23 mouse cellular contexts compared by ENCODE assay signal in genomic region chr11:79833817-79834216, GRCm38 (mm10).
DNase-seq lines count a peak whose midpoint lies in the region; ATAC-seq lines count a peak whose summit lies in the region.
"Had no signal": no experiment of that assay in that cellular context is flagged by ENCODE, and none has a peak within 500 bp of the region (broad histone marks: within the 10 kb centered on the region; RNA-seq: fewer than 3 reads in every experiment).

No protein-coding gene starts in this region.

- DNase-seq in hindbrain, embryonic 11.5 days (ENCODE audit: low spot score): peak; percentile 7
- DNase-seq in hindbrain, embryonic 14.5 days (ENCODE audit: low spot score): no peak
- DNase-seq in thymus, postnatal 4 days: peak; percentile 13
- no peak for DNase-seq in thymus, postnatal 25 days
- peak; percentile 35 for DNase-seq in embryo, embryonic 11 days
- DNase-seq in layer of hippocampus, postnatal 14 days (ENCODE audit: low spot score in 2 of 2): no peak
- DNase-seq: adrenal gland, adult 2 months; B cell, adult 2 months; cerebellum, adult 11 months; cerebellum, adult 9-11 months; heart, postnatal 4 days; kidney, adult 18-20 months had no signal

- H3K4me3 ChIP-seq in hindbrain, embryonic 11.5 days (ENCODE audit: low read depth, low read length): no peak overlapping the region
- H3K4me3 ChIP-seq in hindbrain, embryonic 14.5 days (replicated peaks; ENCODE audit: low read length): no peak overlapping the region
- H3K4me3 ChIP-seq: embryonic facial prominence, embryonic 13.5 days; erythroblast, embryonic 14.5 days; forebrain, embryonic 13.5 days; heart, embryonic 10.5 days; myocyte had no signal

- no peaks in the 10 kb centered on the region for H3K4me1 ChIP-seq in hindbrain, embryonic 11.5 days (replicated peaks; ENCODE audit: control insufficient read depth, insufficient read depth, low read length)
- H3K4me1 ChIP-seq in hindbrain, embryonic 14.5 days (replicated peaks; ENCODE audit: control insufficient read depth, insufficient read depth, low read length): no peaks in the 10 kb centered on the region
- H3K4me1 ChIP-seq: forebrain, embryonic 13.5 days had no signal

- H3K9ac ChIP-seq in hindbrain, embryonic 11.5 days (ENCODE audit: low read depth, low read length): no peak overlapping the region
- no peak overlapping the region for H3K9ac ChIP-seq in hindbrain, embryonic 14.5 days
- H3K9ac ChIP-seq: embryonic facial prominence, embryonic 13.5 days; forebrain, embryonic 13.5 days had no signal

- no peak for ATAC-seq in hindbrain, embryonic 11.5 days (ENCODE audit: low FRiP score)
- no peak for ATAC-seq in hindbrain, embryonic 14.5 days (ENCODE audit: low FRiP score)
- no peak for ATAC-seq in megakaryocyte, adult 5-6 weeks (ENCODE audit: poor library complexity, severe bottlenecking)
- ATAC-seq: forebrain, embryonic 13.5 days; lung, postnatal 0 days; midbrain, embryonic 16.5 days had no signal

- 36% methylated on average over 2 of the region's 2 CpGs for WGBS in hindbrain, embryonic 11.5 days
- WGBS in hindbrain, embryonic 14.5 days: 27% methylated on average over 2 of the region's 2 CpGs

- no peaks in the 10 kb centered on the region for H3K36me3 ChIP-seq in hindbrain, embryonic 11.5 days (ENCODE audit: control insufficient read depth, insufficient read depth, low read length)
- no peaks in the 10 kb centered on the region for H3K36me3 ChIP-seq in hindbrain, embryonic 14.5 days (replicated peaks; ENCODE audit: control insufficient read depth, insufficient read depth)
- H3K36me3 ChIP-seq: embryonic facial prominence, embryonic 13.5 days; heart, embryonic 10.5 days had no signal

- no peak overlapping the region for H3K27ac ChIP-seq in hindbrain, embryonic 11.5 days (ENCODE audit: low read depth, low read length)
- H3K27ac ChIP-seq in hindbrain, embryonic 14.5 days: no peak overlapping the region
- H3K27ac ChIP-seq: embryonic facial prominence, embryonic 13.5 days; forebrain, embryonic 13.5 days; heart, embryonic 10.5 days; kidney, postnatal 0 days; macrophage; stomach, postnatal 0 days had no signal

- H3K9me3 ChIP-seq in hindbrain, embryonic 11.5 days (ENCODE audit: control insufficient read depth, low read length): no peaks in the 10 kb centered on the region
- no peaks in the 10 kb centered on the region for H3K9me3 ChIP-seq in hindbrain, embryonic 14.5 days (ENCODE audit: control insufficient read depth, low read length)
- H3K9me3 ChIP-seq: embryonic facial prominence, embryonic 13.5 days; forebrain, embryonic 13.5 days; heart, embryonic 10.5 days had no signal

- no peak overlapping the region for H3K4me2 ChIP-seq in hindbrain, embryonic 11.5 days (replicated peaks; ENCODE audit: low read depth, low read length)
- H3K4me2 ChIP-seq in hindbrain, embryonic 14.5 days (replicated peaks): no peak overlapping the region
- H3K4me2 ChIP-seq: embryonic facial prominence, embryonic 13.5 days; forebrain, embryonic 13.5 days had no signal

- no peaks in the 10 kb centered on the region for H3K27me3 ChIP-seq in hindbrain, embryonic 11.5 days (ENCODE audit: control insufficient read depth, insufficient read depth, low read length)
- H3K27me3 ChIP-seq in hindbrain, embryonic 14.5 days (ENCODE audit: control insufficient read depth, insufficient read depth, low read length): no peaks in the 10 kb centered on the region
- H3K27me3 ChIP-seq: embryonic facial prominence, embryonic 13.5 days; forebrain, embryonic 13.5 days had no signal

Comparison
In these comparisons a context has a peak if more than half of its experiments do, and no peak if none do; other contexts are left out.
1. DNase-seq: peak in hindbrain, embryonic 11.5 days (single experiment), thymus, postnatal 4 days (single experiment) and embryo, embryonic 11 days (single experiment); none in hindbrain, embryonic 14.5 days (single experiment), thymus, postnatal 25 days (single experiment) and layer of hippocampus, postnatal 14 days (0 of 2).